Mouse (Mus musculus): Measurements from ENCODE around the gene Ncf1.

- no peak for TF ChIP-seq GATA1 (IDR thresholded peaks at IDR 0.05; ENCODE audit: low read length)
- TF ChIP-seq TAL1 (IDR thresholded peaks at IDR 0.05; ENCODE audit: low read length), result no peak
These were observed 43.4 kb downstream of the Ncf1 start for GRCm38 (mm10) chr5:134186059-134186458.

Measured in erythroblast, embryonic 14.5 days (primary cell).